Mouse (Mus musculus) G1E (cell line): ENCODE data around the gene Sigmar1. TPM values are rescaled to one million over a fixed set of nuclear protein-coding genes. Genes with fewer than 3 reads are reported as not detected.

Source experiments
- ATAC-seq: 2 replicates; pipeline ENCODE4 v1.8.0; 2016; ENCODE audit warnings: mild to moderate bottlenecking; ENCODE audit not compliant: insufficient number of reproducible peaks, poor library complexity, low FRiP score, severe bottlenecking; ENCODE audit errors: extremely low read depth
- DNase-seq: peaks from one replicate; pipeline ENCODE4 v3.0.0; 2012; ENCODE audit warnings: low spot score
- H3K27me3 ChIP-seq: 2 replicates; pipeline ENCODE4 v1.6.1; 2012; ENCODE audit warnings: mild to moderate bottlenecking, low read length, inconsistent platforms; ENCODE audit not compliant: insufficient read depth
- H3K36me3 ChIP-seq: replicated peaks from 2 replicates; pipeline ENCODE3; 2012; ENCODE audit warnings: mild to moderate bottlenecking, inconsistent platforms
- H3K4me1 ChIP-seq: 2 replicates; pipeline ENCODE4 v1.6.1; 2012; ENCODE audit warnings: low read depth, low read length, inconsistent platforms, mixed read lengths; ENCODE audit not compliant: insufficient read depth
- H3K4me3 ChIP-seq: 2 replicates; pipeline ENCODE4 v1.5.1; 2012; ENCODE audit warnings: low read depth, mild to moderate bottlenecking, inconsistent platforms, low read length, moderate library complexity, mixed read lengths
- H3K9me3 ChIP-seq: replicated peaks from 2 replicates; pipeline ENCODE4 v1.6.1; 2012; ENCODE audit warnings: inconsistent platforms
- CTCF ChIP-seq: IDR thresholded peaks from 2 replicates; pipeline ENCODE4 v1.5.1; 2012; ENCODE audit warnings: low read depth, low read length, inconsistent platforms, mixed read lengths
- GATA1 ChIP-seq: IDR thresholded peaks from 2 replicates; pipeline ENCODE4 v1.6.1; 2012; ENCODE audit warnings: borderline replicate concordance, low read length, inconsistent platforms, mixed read lengths
- GATA2 ChIP-seq: IDR thresholded peaks from 2 replicates; pipeline ENCODE4 v1.6.1; 2012; ENCODE audit warnings: low read depth, low read length, inconsistent platforms, borderline replicate concordance
- POLR2AphosphoS5 ChIP-seq: IDR thresholded peaks from 2 replicates; pipeline ENCODE4 v1.6.1; 2012; ENCODE audit warnings: low read depth, low read length, inconsistent platforms; ENCODE audit not compliant: insufficient replicate concordance
- TAL1 ChIP-seq: conservative IDR thresholded peaks from 2 replicates; pipeline ENCODE4 v1.6.1; 2012; ENCODE audit warnings: low read depth, low read length, inconsistent platforms, mixed read lengths
- polyA plus RNA-seq: library from polyadenylated mRNA; stranded (reverse); fragments of >175 nt; gene quantifications from 2 replicates; pipeline ENCODE4 v1.2.3, GENCODE M21; 2012
- total RNA-seq, 2 experiments: library from RNA; stranded (forward) in 1 of 2; stranded (reverse) in 1 of 2; fragments of 200-1000 nt in 1 of 2; fragments of >200 nt in 1 of 2; fragmentation: Nextera tagmentation in 1 of 2; gene quantifications; 2 replicates each; pipeline ENCODE4 v1.2.3; 2014 to 2017

Sigmar1 gene
- total and polyA plus RNA-seq, 3 experiments: 36.0 to 54.3 (median 53.4) TPM

- DNase-seq (no peak), ATAC-seq (peak; percentile 54)
- Histone ChIP-seq H3K36me3 (peaks cover 38% of the 10 kb centered on the region), H3K27me3 (no peaks in the 10 kb centered on the region), H3K4me3 (peak within 1 kb of the TSS; percentile 89), H3K9me3 (no peaks in the 10 kb centered on the region), H3K4me1 (peaks cover 35% of the 10 kb centered on the region)
- TF ChIP-seq GATA2 (no peak), GATA1 (no peak), TAL1 (no peak)
These were observed 1.1 kb downstream of the Sigmar1 start, which contains the start of gene Galt for GRCm38 (mm10) chr4:41754797-41755337. Galt (plus strand) TSS chr4:41755228.

- TF ChIP-seq POLR2AphosphoS5: no peak
- no peak for TF ChIP-seq GATA1
- TF ChIP-seq GATA2: no peak
- no peak for TF ChIP-seq TAL1
- TF ChIP-seq CTCF: no peak
- ATAC-seq (no peak), DNase-seq (no peak)
- Histone ChIP-seq H3K4me3 (no peak overlapping the region), H3K9me3 (peaks cover 20% of the 10 kb centered on the region), H3K4me1 (peaks cover 14% of the 10 kb centered on the region), H3K36me3 (no peaks in the 10 kb centered on the region), H3K27me3 (peaks cover 22% of the 10 kb centered on the region)
These were observed 10.9 kb downstream of the Sigmar1 start for GRCm38 (mm10) chr4:41745021-41745420.

- peaks cover 23% of the 10 kb centered on the region for H3K4me1 ChIP-seq
- DNase-seq (no peak), ATAC-seq (no peak)
- H3K36me3 ChIP-seq: peaks cover 8% of the 10 kb centered on the region
- peaks cover 20% of the 10 kb centered on the region for H3K27me3 ChIP-seq
- H3K9me3 ChIP-seq: peaks cover 20% of the 10 kb centered on the region
- no peak for TF ChIP-seq POLR2AphosphoS5
- TF ChIP-seq GATA1: no peak
- TF ChIP-seq GATA2: no peak
- no peak for TF ChIP-seq CTCF
- TF ChIP-seq TAL1: no peak
- no peak overlapping the region for H3K4me3 ChIP-seq
These were observed 11.8 kb downstream of the Sigmar1 start for GRCm38 (mm10) chr4:41744131-41744530.

GRCm38 (mm10) chr4:41741158-41741560, 14.8 kb downstream of the Sigmar1 start:
- DNase-seq (peak; percentile 90), ATAC-seq (peak; percentile 89)
- Histone ChIP-seq H3K4me3 (peak overlapping the region; percentile 89), H3K4me1 (peaks cover 38% of the 10 kb centered on the region), H3K9me3 (peaks cover 4% of the 10 kb centered on the region), H3K36me3 (peaks cover 24% of the 10 kb centered on the region), H3K27me3 (peaks cover 17% of the 10 kb centered on the region)
- TF ChIP-seq GATA2 (no peak), CTCF (no peak), POLR2AphosphoS5 (no peak), TAL1 (no peak), GATA1 (no peak)

- TF ChIP-seq CTCF (no peak), GATA2 (no peak), POLR2AphosphoS5 (no peak), TAL1 (no peak), GATA1 (no peak)
- Histone ChIP-seq H3K4me1 (peaks cover 38% of the 10 kb centered on the region), H3K9me3 (no peaks in the 10 kb centered on the region; the same call in 1 of the 2 replicates), H3K4me3 (peak overlapping the region; percentile 89), H3K36me3 (peaks cover 24% of the 10 kb centered on the region), H3K27me3 (peaks cover 13% of the 10 kb centered on the region)
- ATAC-seq: 0 out of 2 replicates have a peak, but pooled peaks have one; percentile 17
- DNase-seq: peak; percentile 67
These were observed 15.4 kb downstream of the Sigmar1 start for GRCm38 (mm10) chr4:41740380-41741157.

GRCm38 (mm10) chr4:41739260-41739659, 16.7 kb downstream of the Sigmar1 start:
- Histone ChIP-seq H3K4me3 (no peak overlapping the region), H3K4me1 (peaks cover 38% of the 10 kb centered on the region), H3K9me3 (no peaks in the 10 kb centered on the region), H3K36me3 (peaks cover 24% of the 10 kb centered on the region), H3K27me3 (peaks cover 8% of the 10 kb centered on the region)
- no peak for TF ChIP-seq GATA2
- TF ChIP-seq TAL1: no peak
- no peak for TF ChIP-seq GATA1
- TF ChIP-seq POLR2AphosphoS5: no peak
- TF ChIP-seq CTCF: no peak
- DNase-seq (no peak), ATAC-seq (no peak)
